Mouse (Mus musculus) spleen, adult 10 weeks (tissue): ENCODE data around the gene Ngp. TPM values are rescaled to one million over a fixed set of nuclear protein-coding genes. Genes with fewer than 3 reads are reported as not detected.

Experiments
- polyA plus RNA-seq: library from polyadenylated mRNA; stranded (reverse); fragments of 350-450 nt; fragmentation: Illumina TruSeq; extraction: RNeasy Lipid Tissue Mini Kit (QIAGEN cat#74804); gene quantifications from one replicate; pipeline ENCODE4 v1.2.3, GENCODE M21; 2015; ENCODE audit warnings: low replicate concordance; ENCODE audit not compliant: insufficient read depth

The Ngp gene
- 24.6 TPM for polyA plus RNA-seq

DNA sequence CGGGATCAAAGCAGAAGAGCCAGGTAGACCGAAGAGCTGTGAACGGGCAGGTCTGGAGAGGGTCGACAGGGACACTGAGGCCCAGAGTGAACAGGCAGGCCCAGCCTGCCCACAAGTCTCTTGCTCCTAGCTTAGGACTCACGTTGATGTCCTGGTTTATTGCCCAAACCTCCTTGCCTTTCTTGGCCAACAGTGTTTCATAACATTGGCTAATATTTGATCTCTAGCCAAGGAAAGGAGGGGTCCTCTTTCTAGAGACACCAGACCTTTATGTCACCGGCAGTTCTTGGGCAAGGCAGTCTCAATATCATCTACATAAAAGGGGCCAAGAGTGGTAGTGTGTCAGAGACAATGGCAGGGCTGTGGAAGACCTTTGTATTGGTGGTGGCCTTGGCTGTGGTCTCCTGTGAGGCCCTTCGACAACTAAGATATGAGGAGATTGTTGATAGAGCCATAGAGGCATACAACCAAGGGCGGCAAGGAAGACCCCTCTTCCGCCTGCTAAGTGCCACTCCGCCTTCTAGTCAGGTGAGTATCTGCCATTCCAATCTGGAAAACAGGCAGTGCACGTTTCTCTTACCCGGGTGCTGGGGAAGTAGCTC lies at the start of gene Ngp:
TSS of gene Ngp (plus strand) at position 237 of the 602 bp plus-strand sequence.

DNA sequence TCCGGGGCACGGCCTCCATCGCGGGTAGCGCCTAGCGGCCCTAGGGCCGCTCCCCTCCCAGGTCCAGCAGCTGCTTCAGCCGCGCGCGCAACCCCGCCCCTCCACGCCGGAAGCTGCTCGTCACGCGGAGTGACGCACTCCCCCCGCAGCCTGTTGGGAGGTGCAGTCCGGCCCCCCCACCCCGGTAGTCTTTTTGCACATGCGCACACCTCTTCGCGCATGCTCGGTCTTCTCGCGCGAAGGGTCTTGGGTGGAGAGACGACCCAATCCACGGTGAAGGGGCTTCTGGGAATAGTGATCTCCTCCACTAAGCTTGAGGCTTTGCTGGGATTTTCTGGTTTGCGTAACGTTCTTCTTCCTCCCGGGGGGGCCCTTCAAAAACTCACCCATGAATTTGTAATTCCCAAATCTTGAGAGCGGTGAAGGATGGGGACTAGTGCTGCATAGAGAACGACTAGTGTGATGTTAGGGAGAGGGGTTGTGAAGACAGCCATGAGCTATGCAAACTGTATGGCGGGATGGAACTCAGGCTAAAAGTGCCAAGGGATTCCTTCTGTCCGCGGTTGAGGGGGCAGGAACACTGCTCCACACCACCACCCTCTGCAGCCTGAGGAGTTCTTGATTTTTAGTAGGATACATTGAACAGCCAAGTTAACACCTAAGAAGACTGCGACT lies 11.3 kb upstream of the Ngp start, which contains the start of gene Ptpn23:
TSS of gene Ptpn23 (minus strand) at position 115 of the 675 bp plus-strand sequence.

Other genes starting within 250 kb of the Ngp start
- gene Cspg5, start 176.0 kb upstream of the Ngp start, polyA plus RNA-seq, result 0.21 TPM
- gene Elp6, start 114.6 kb upstream of the Ngp start, polyA plus RNA-seq, result 5.3 TPM
- gene Scap, start 86.5 kb upstream of the Ngp start, polyA plus RNA-seq, result 16.0 TPM
- gene Ptpn23, start 11.5 kb upstream of the Ngp start, polyA plus RNA-seq, result 8.9 TPM
- gene Klhl18, start 56.9 kb downstream of the Ngp start, polyA plus RNA-seq, result 27.5 TPM
- gene Kif9, start 57.2 kb downstream of the Ngp start, polyA plus RNA-seq, result 6.3 TPM
- 153 TPM for gene Setd2, start 112.8 kb downstream of the Ngp start, polyA plus RNA-seq
- 6.0 TPM for gene Nradd, start 204.7 kb downstream of the Ngp start, polyA plus RNA-seq
- 16.4 TPM for gene Nbeal2, start 234.4 kb downstream of the Ngp start, polyA plus RNA-seq
- 74.1 TPM for gene Ccdc12, start 236.8 kb downstream of the Ngp start, polyA plus RNA-seq